23 mouse cellular contexts compared by ENCODE assay signal in genomic region chr11:30113631-30114030, GRCm38 (mm10).
"Had no signal": no experiment of that assay in that cellular context is flagged by ENCODE, and none has a peak within 500 bp of the region (broad histone marks: within the 10 kb centered on the region; RNA-seq: fewer than 3 reads in every experiment).

No protein-coding gene starts in this region.

- H3K27me3 ChIP-seq: heart, embryonic 13.5 days; heart, embryonic 15.5 days; hindbrain, embryonic 13.5 days; hindbrain, embryonic 15.5 days; limb, embryonic 13.5 days; limb, embryonic 15.5 days; liver, embryonic 12.5 days had no signal

- ATAC-seq: hindbrain, postnatal 0 days; intestine, postnatal 0 days; liver, embryonic 12.5 days had no signal

- H3K4me1 ChIP-seq: heart, embryonic 13.5 days; heart, embryonic 15.5 days; hindbrain, embryonic 13.5 days; hindbrain, embryonic 15.5 days; limb, embryonic 13.5 days; limb, embryonic 15.5 days; liver, embryonic 12.5 days had no signal

- DNase-seq: gastrocnemius, adult 2 months; gastrocnemius, postnatal 10 days; gastrocnemius, postnatal 25 days; heart, adult 18-20 months; heart, postnatal 14 days; heart, postnatal 36 days; kidney, adult 18-20 months; kidney, adult 8-10 months; kidney, postnatal 10 days; kidney, postnatal 25 days; kidney, postnatal 4 days; left cerebral cortex, postnatal 4 days had no signal

- H3K9me3 ChIP-seq: heart, embryonic 13.5 days; heart, embryonic 15.5 days; hindbrain, embryonic 13.5 days; hindbrain, embryonic 15.5 days; limb, embryonic 13.5 days; limb, embryonic 15.5 days; liver, embryonic 12.5 days had no signal

- H3K4me3 ChIP-seq: gastrocnemius, adult 2 months; heart, embryonic 13.5 days; heart, embryonic 15.5 days; hindbrain, embryonic 13.5 days; hindbrain, embryonic 15.5 days; layer of hippocampus, adult 2 months; limb, embryonic 13.5 days; limb, embryonic 15.5 days; liver, embryonic 12.5 days had no signal

- H3K27ac ChIP-seq: gastrocnemius, adult 2 months; heart, embryonic 15.5 days; hindbrain, embryonic 13.5 days; hindbrain, embryonic 15.5 days; hindbrain, postnatal 0 days; layer of hippocampus, adult 2 months; limb, embryonic 13.5 days; limb, embryonic 15.5 days; liver, embryonic 12.5 days; liver, embryonic 14.5 days had no signal
